Mouse (Mus musculus) ES-E14 (cell line): Measurements from ENCODE around the gene Mfap3.

Experiments
- CHD2 ChIP-seq: IDR thresholded peaks from 2 replicates; pipeline ENCODE4 v1.6.1; 2014; ENCODE audit warnings: mild to moderate bottlenecking, low read depth, low read length, inconsistent platforms
- HCFC1 ChIP-seq: IDR thresholded peaks from 2 replicates; pipeline ENCODE4 v1.6.1; 2012; ENCODE audit warnings: low read length, inconsistent platforms, borderline replicate concordance; ENCODE audit not compliant: insufficient read depth
- MAFK ChIP-seq: IDR thresholded peaks from 2 replicates; pipeline ENCODE4 v1.6.1; 2014; ENCODE audit warnings: mild to moderate bottlenecking, low read depth, low read length, inconsistent platforms; ENCODE audit not compliant: insufficient read depth
- ZC3H11A ChIP-seq: IDR thresholded peaks from 2 replicates; pipeline ENCODE4 v1.6.1; 2012; ENCODE audit warnings: low read depth, mild to moderate bottlenecking, inconsistent platforms, low read length, borderline replicate concordance
- ZNF384 ChIP-seq: IDR thresholded peaks from 2 replicates; pipeline ENCODE4 v1.6.1; 2012; ENCODE audit warnings: low read depth, low read length, inconsistent platforms

- TF ChIP-seq MAFK: no peak
- no peak for TF ChIP-seq CHD2
- no peak for TF ChIP-seq HCFC1
- TF ChIP-seq ZNF384: no peak
- TF ChIP-seq ZC3H11A: no peak
These were observed 5.0 kb downstream of the Mfap3 start for GRCm38 (mm10) chr11:57523418-57523817.
